Mouse (Mus musculus) ES-E14 (cell line): Measurements from ENCODE around the gene Gm17019.
"Not testable (repeated sequence)": the region's sequence is repeated elsewhere in the genome, so short reads cannot be mapped to it uniquely, and the experiment has no call there.

Experiments used
- CHD2 ChIP-seq: IDR thresholded peaks from 2 replicates; pipeline ENCODE4 v1.6.1; 2014; ENCODE audit warnings: mild to moderate bottlenecking, low read depth, low read length, inconsistent platforms
- HCFC1 ChIP-seq: IDR thresholded peaks from 2 replicates; pipeline ENCODE4 v1.6.1; 2012; ENCODE audit warnings: low read length, inconsistent platforms, borderline replicate concordance; ENCODE audit not compliant: insufficient read depth
- MAFK ChIP-seq: IDR thresholded peaks from 2 replicates; pipeline ENCODE4 v1.6.1; 2014; ENCODE audit warnings: mild to moderate bottlenecking, low read depth, low read length, inconsistent platforms; ENCODE audit not compliant: insufficient read depth
- ZC3H11A ChIP-seq: IDR thresholded peaks from 2 replicates; pipeline ENCODE4 v1.6.1; 2012; ENCODE audit warnings: low read depth, mild to moderate bottlenecking, inconsistent platforms, low read length, borderline replicate concordance
- ZNF384 ChIP-seq: IDR thresholded peaks from 2 replicates; pipeline ENCODE4 v1.6.1; 2012; ENCODE audit warnings: low read depth, low read length, inconsistent platforms

DNA sequence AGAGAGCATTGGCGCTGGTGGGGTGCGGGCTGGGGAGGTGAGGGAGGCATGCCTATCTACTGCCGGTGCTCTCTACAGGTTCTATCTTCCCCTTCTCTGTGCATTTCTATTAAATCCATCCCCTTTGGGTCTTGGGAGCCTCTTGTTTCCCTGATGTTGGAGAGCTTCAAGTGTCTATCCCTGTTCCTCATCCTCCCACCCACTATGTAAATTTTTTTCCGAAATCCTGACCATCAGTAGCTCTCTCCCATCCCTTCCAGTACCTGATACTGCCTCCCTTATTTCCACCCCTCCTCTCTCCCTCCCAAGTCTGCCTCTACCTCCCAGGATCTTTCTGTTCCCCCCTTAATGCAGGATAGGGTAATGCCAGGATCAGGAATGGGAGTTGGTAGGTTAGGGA, 7.2 kb upstream of the Gm17019 start:
- not testable (repeated sequence) for TF ChIP-seq HCFC1, ZNF384, CHD2, ZC3H11A, MAFK
